Mouse (Mus musculus): ENCODE measurements at regions not wholly inside any gene's neighbourhood (a gene's known extent, or its start where the extent isn't known, plus 50 kb on each side); places are given as distances from the start of the nearest gene placed in this dataset.

- DNase-seq (ENCODE audit: low read depth in 1 of 2, low spot score in 2 of 2): no peak
Measured at GRCm38 (mm10) chr3:41235610-41236009, 152.8 kb upstream of the Pgrmc2 start.

- no peak for DNase-seq (ENCODE audit: low read depth in 1 of 2, low spot score in 2 of 2)
Measured at GRCm38 (mm10) chr3:41234994-41235393, 152.1 kb upstream of the Pgrmc2 start.

- DNase-seq (ENCODE audit: low read depth in 1 of 2, low spot score in 2 of 2): no peak
Measured at GRCm38 (mm10) chr3:41234191-41234590, 151.3 kb upstream of the Pgrmc2 start.

GRCm38 (mm10) chr3:41233439-41233838 is 150.6 kb upstream of the Pgrmc2 start:
- no peak for DNase-seq (ENCODE audit: low read depth in 1 of 2, low spot score in 2 of 2)

GRCm38 (mm10) chr3:41230961-41231377 is 148.1 kb upstream of the Pgrmc2 start:
- no peak for DNase-seq (ENCODE audit: low read depth in 1 of 2, low spot score in 2 of 2)

- no peak for DNase-seq (ENCODE audit: low read depth in 1 of 2, low spot score in 2 of 2)
Measured at GRCm38 (mm10) chr3:41229493-41229892, 146.6 kb upstream of the Pgrmc2 start.

- no peak for DNase-seq (ENCODE audit: low read depth in 1 of 2, low spot score in 2 of 2)
Measured at GRCm38 (mm10) chr3:41228536-41228935, 145.7 kb upstream of the Pgrmc2 start.

GRCm38 (mm10) chr3:41220746-41221145 is 137.9 kb upstream of the Pgrmc2 start:
- DNase-seq (ENCODE audit: low read depth in 1 of 2, low spot score in 2 of 2): no peak

GRCm38 (mm10) chr3:41217770-41218169 is 134.9 kb upstream of the Pgrmc2 start:
- no peak for DNase-seq (ENCODE audit: low read depth in 1 of 2, low spot score in 2 of 2)

- no peak for DNase-seq (ENCODE audit: low read depth in 1 of 2, low spot score in 2 of 2)
Measured at GRCm38 (mm10) chr3:41213533-41213932, 130.7 kb upstream of the Pgrmc2 start.

- DNase-seq (ENCODE audit: low read depth in 1 of 2, low spot score in 2 of 2): no peak
Measured at GRCm38 (mm10) chr3:41210333-41210732, 127.5 kb upstream of the Pgrmc2 start.

- DNase-seq (ENCODE audit: low read depth in 1 of 2, low spot score in 2 of 2): no peak
Measured at GRCm38 (mm10) chr3:41202895-41203294, 120.0 kb upstream of the Pgrmc2 start.

GRCm38 (mm10) chr3:41201782-41202181 is 118.9 kb upstream of the Pgrmc2 start:
- DNase-seq (ENCODE audit: low read depth in 1 of 2, low spot score in 2 of 2): no peak

- DNase-seq (ENCODE audit: low read depth in 1 of 2, low spot score in 2 of 2): no peak
Measured at GRCm38 (mm10) chr3:41200026-41200425, 117.2 kb upstream of the Pgrmc2 start.

GRCm38 (mm10) chr3:41198216-41198976 is 115.5 kb upstream of the Pgrmc2 start:
- DNase-seq (ENCODE audit: low read depth in 1 of 2, low spot score in 2 of 2): no peak

GRCm38 (mm10) chr3:41195113-41195975 is 112.5 kb upstream of the Pgrmc2 start:
- DNase-seq (ENCODE audit: low read depth in 1 of 2, low spot score in 2 of 2): no peak

- DNase-seq (ENCODE audit: low read depth in 1 of 2, low spot score in 2 of 2): no peak
Measured at GRCm38 (mm10) chr3:41194311-41195112, 111.7 kb upstream of the Pgrmc2 start.

GRCm38 (mm10) chr3:41185305-41186097 is 102.7 kb upstream of the Pgrmc2 start:
- DNase-seq (ENCODE audit: low read depth in 1 of 2, low spot score in 2 of 2): no peak

GRCm38 (mm10) chr3:41184375-41184774 is 101.5 kb upstream of the Pgrmc2 start:
- DNase-seq (ENCODE audit: low read depth in 1 of 2, low spot score in 2 of 2): no peak

GRCm38 (mm10) chr3:41182900-41183595 is 100.2 kb upstream of the Pgrmc2 start:
- DNase-seq (ENCODE audit: low read depth in 1 of 2, low spot score in 2 of 2): no peak
